Mouse (Mus musculus): ENCODE data around the gene Fam163b.

DNA sequence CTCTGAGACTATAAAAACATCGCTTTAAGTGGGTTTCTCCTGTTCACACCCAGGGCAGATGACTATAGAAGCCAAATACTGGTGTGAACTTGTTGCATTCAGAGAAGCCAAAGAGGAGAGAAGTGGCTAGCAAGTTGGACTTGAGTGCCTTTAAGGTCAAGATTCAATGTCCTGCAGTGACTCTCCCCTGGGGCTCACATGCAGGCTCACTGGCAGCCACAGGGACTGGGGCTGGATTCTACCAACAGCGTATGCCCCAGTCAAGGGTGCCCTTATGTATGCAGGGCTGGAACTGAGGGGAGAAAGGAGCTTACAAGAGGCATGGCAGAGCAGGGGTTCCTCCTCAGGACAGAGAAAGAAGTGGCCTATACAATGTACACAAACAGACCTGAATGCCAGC is 22.5 kb downstream of the Fam163b start:
- TF ChIP-seq CTCF (IDR thresholded peaks at IDR 0.05) (no peak), EP300 (IDR thresholded peaks at IDR 0.05) (no peak)

Data from lung, postnatal 0 days (tissue).